Mouse (Mus musculus): ENCODE measurements around the gene Armcx3. TPM values are rescaled to one million over a fixed set of nuclear protein-coding genes. Genes with fewer than 3 reads are reported as not detected.
"Not testable (repeated sequence)": the region's sequence is repeated elsewhere in the genome, so short reads cannot be mapped to it uniquely, and the experiment has no call there.

Armcx3 gene
- polyA plus RNA-seq, 1 experiment from 2014 or later: 92.8 TPM

DNA sequence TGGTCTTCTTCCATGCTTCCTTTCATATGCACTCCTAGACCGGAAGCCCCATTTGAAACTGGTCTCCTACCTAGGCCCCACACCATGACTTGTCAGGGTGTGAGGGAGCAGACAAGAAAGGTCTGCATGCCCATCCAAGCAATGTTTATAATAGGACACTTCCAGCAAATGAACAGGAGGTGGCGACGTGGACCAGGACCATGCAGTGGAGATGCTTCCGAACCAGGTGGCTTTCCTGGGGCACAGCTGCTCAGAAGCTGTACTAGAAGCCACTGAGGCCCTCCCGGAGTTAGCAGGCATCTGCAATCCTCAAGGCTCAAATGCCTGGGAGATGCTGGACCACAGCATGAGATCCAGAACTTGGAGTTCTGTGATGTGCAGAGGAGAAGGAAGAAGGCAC, 9.9 kb upstream of the Armcx3 start:
- peak; percentile 49; the same call in 1 of the 2 replicates for ATAC-seq (ENCODE audit: insufficient read depth, low FRiP score)
- WGBS: 34% methylated on average over 5 of the region's 5 CpGs
- H3K4me3 ChIP-seq (replicated peaks; ENCODE audit: low read length): no peak overlapping the region
- no peak overlapping the region for H3K27ac ChIP-seq (ENCODE audit: low read length)
- no peak overlapping the region for H3K9ac ChIP-seq (ENCODE audit: low read length)
- H3K9me3 ChIP-seq (replicated peaks; ENCODE audit: control insufficient read depth, low read length): no peaks in the 10 kb centered on the region
- no peaks in the 10 kb centered on the region for H3K36me3 ChIP-seq (ENCODE audit: control insufficient read depth, insufficient read depth, low read length)
- peaks cover 4% of the 10 kb centered on the region; the same call in 1 of the 2 replicates for H3K4me1 ChIP-seq (ENCODE audit: control insufficient read depth, insufficient read depth, low read length)
- peaks cover 4% of the 10 kb centered on the region; the same call in 1 of the 2 replicates for H3K27me3 ChIP-seq (ENCODE audit: control insufficient read depth, insufficient read depth, low read length)
- no peak overlapping the region for H3K4me2 ChIP-seq (ENCODE audit: low read depth, low read length)

GRCm38 (mm10) chrX:134750764-134751592, 5.4 kb upstream of the Armcx3 start, which contains the start of gene Armcx6:
Armcx6 (minus strand) TSS chrX:134751417.
- Histone ChIP-seq H3K4me3 (replicated peaks; ENCODE audit: low read length) (peak within 1 kb of the TSS; percentile 60), H3K9ac (ENCODE audit: low read length) (peak within 1 kb of the TSS; percentile 70), H3K4me1 (ENCODE audit: control insufficient read depth, insufficient read depth, low read length) (peaks cover 4% of the 10 kb centered on the region; the same call in 1 of the 2 replicates), H3K27ac (ENCODE audit: low read length) (peak within 1 kb of the TSS; percentile 75), H3K27me3 (ENCODE audit: control insufficient read depth, insufficient read depth, low read length) (no peaks in the 10 kb centered on the region; the same call in 1 of the 2 replicates), H3K36me3 (ENCODE audit: control insufficient read depth, insufficient read depth, low read length) (no peaks in the 10 kb centered on the region), H3K9me3 (replicated peaks; ENCODE audit: control insufficient read depth, low read length) (no peaks in the 10 kb centered on the region), H3K4me2 (ENCODE audit: low read depth, low read length) (peak within 1 kb of the TSS; percentile 66)
- 17% methylated on average over 36 of the region's 36 CpGs for WGBS
- ATAC-seq (ENCODE audit: insufficient read depth, low FRiP score): peak; percentile 90

DNA sequence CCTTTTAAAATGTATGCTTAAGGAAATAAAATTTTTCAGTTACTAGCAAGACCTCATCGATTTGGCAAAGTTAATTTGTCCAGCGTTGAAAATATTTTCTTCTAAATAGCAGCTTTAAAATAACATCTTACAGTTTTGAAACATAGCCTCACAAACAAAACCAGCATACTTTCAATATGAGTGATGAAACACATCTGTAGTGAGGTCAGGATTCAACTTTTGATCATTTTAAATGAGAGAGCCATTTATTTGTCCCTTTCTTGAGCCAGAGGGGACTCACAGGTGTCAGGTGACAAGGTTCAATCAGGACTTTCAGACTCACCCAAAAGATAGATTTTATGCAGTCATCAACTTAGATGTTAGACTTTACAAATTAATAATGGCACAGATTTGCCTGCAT, 4.5 kb upstream of the Armcx3 start:
- ATAC-seq (ENCODE audit: insufficient read depth, low FRiP score): no peak
- H3K36me3 ChIP-seq (ENCODE audit: control insufficient read depth, insufficient read depth, low read length): no peaks in the 10 kb centered on the region
- peaks cover 4% of the 10 kb centered on the region; the same call in 1 of the 2 replicates for H3K4me1 ChIP-seq (ENCODE audit: control insufficient read depth, insufficient read depth, low read length)
- H3K27me3 ChIP-seq (ENCODE audit: control insufficient read depth, insufficient read depth, low read length): no peaks in the 10 kb centered on the region; the same call in 1 of the 2 replicates
- no peak overlapping the region for H3K4me2 ChIP-seq (ENCODE audit: low read depth, low read length)
- 44% methylated on average over 2 of the region's 2 CpGs for WGBS
- no peak overlapping the region for H3K27ac ChIP-seq (ENCODE audit: low read length)
- H3K9me3 ChIP-seq (replicated peaks; ENCODE audit: control insufficient read depth, low read length): no peaks in the 10 kb centered on the region
- no peak overlapping the region for H3K4me3 ChIP-seq (replicated peaks; ENCODE audit: low read length)
- H3K9ac ChIP-seq (ENCODE audit: low read length): no peak overlapping the region

- H3K4me1 ChIP-seq (ENCODE audit: control insufficient read depth, insufficient read depth, low read length): peaks cover 4% of the 10 kb centered on the region; the same call in 1 of the 2 replicates
- H3K9me3 ChIP-seq (replicated peaks; ENCODE audit: control insufficient read depth, low read length): no peaks in the 10 kb centered on the region
- H3K27ac ChIP-seq (ENCODE audit: low read length): no peak overlapping the region; the same call in 1 of the 2 replicates
- ATAC-seq (ENCODE audit: insufficient read depth, low FRiP score): no peak
- WGBS: 21% methylated on average over 4 of the region's 4 CpGs
- no peaks in the 10 kb centered on the region for H3K36me3 ChIP-seq (ENCODE audit: control insufficient read depth, insufficient read depth, low read length)
- no peaks in the 10 kb centered on the region; the same call in 1 of the 2 replicates for H3K27me3 ChIP-seq (ENCODE audit: control insufficient read depth, insufficient read depth, low read length)
- no peak overlapping the region for H3K4me3 ChIP-seq (replicated peaks; ENCODE audit: low read length)
- no peak overlapping the region for H3K9ac ChIP-seq (ENCODE audit: low read length)
- H3K4me2 ChIP-seq (ENCODE audit: low read depth, low read length): no peak overlapping the region
Observed at GRCm38 (mm10) chrX:134752584-134752983, 3.8 kb upstream of the Armcx3 start.

DNA sequence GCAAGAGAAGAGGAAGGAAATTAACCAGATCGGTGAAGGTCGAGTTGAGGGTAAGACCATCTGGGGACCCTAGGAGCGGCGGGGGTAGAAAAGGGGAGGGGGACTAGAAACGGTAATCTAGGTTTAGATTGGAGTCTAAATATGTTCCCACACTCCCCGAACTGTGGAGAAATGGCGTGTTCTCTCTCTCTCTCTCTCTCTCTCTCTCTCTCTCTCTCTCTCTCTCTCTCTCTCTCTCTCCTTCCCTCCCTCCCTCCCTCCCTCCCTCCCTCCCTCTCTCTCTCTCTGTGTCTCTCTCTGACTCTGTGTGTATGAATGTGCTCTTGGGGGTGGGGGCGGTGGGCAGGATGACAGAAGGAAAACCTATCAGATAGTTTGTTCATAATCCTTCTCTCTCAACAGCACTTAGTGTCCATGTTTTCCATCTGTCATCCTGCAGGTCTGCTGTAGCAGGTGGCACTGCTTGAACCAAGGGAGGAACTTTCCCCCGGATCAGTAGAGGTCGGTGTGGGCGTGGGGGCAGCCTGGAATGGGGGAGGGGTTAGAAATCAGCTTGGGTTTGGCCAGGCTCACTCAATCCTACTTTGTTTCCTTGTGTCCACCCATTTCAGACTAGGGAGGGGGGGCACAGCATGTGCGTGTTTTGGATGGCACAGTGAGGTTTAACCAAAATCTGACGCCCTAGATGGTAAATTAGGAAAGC, 1.0 kb downstream of the Armcx3 start:
- Histone ChIP-seq H3K27me3 (ENCODE audit: control insufficient read depth, insufficient read depth, low read length) (no peaks in the 10 kb centered on the region), H3K27ac (ENCODE audit: low read length) (peak overlapping the region; percentile 72), H3K9ac (ENCODE audit: low read length) (peak overlapping the region; percentile 72), H3K36me3 (ENCODE audit: control insufficient read depth, insufficient read depth, low read length) (no peaks in the 10 kb centered on the region), H3K4me3 (replicated peaks; ENCODE audit: low read length) (peak overlapping the region; percentile 57), H3K9me3 (replicated peaks; ENCODE audit: control insufficient read depth, low read length) (no peaks in the 10 kb centered on the region), H3K4me1 (ENCODE audit: control insufficient read depth, insufficient read depth, low read length) (no peaks in the 10 kb centered on the region), H3K4me2 (ENCODE audit: low read depth, low read length) (peak overlapping the region; percentile 51)
- WGBS: 20% methylated on average over 13 of the region's 13 CpGs
- ATAC-seq (ENCODE audit: insufficient read depth, low FRiP score): 0 out of 2 replicates have a peak, but pooled peaks have one; percentile 30

DNA sequence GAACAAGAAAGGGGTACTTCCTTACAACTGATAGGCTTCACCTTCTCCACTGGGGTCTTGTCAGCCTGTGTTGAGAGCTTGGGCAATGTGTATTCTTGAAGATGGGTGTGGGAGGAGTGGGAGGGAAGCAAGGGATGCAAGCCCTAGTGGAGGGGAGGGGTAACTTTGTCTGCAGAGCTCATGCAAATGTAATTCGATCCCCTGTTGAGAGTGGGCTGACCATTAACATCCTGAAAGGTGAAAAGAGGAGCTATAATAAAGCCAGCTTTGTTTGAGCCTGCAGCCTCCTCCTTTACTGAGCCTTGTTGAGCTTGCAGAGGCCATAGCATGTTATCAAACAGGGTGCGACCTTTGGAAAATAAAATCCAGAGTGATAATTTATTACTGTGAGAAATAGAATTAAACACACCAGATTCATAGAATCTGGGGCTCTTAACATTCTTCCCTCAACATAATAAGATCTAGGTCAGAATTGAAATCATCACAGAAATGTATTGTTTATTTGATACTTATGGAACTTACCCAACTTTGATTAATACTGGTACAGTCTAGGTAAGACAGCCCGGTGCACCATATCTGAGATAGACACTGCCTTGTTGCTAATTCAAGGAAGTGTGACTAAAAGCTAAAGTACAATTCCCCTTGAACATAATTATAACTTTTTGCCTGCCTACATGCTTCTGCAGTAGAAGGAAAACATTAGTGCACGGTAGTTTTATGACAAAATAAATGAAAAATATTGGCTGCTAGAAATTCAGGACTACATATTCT, 7.2 kb downstream of the Armcx3 start:
- H3K9me3 ChIP-seq (replicated peaks; ENCODE audit: control insufficient read depth, low read length); H3K27ac ChIP-seq (ENCODE audit: low read length); H3K36me3 ChIP-seq (ENCODE audit: control insufficient read depth, insufficient read depth, low read length); ATAC-seq (ENCODE audit: insufficient read depth, low FRiP score); H3K4me2 ChIP-seq (ENCODE audit: low read depth, low read length); H3K27me3 ChIP-seq (ENCODE audit: control insufficient read depth, insufficient read depth, low read length); H3K4me3 ChIP-seq (replicated peaks; ENCODE audit: low read length); H3K4me1 ChIP-seq (ENCODE audit: control insufficient read depth, insufficient read depth, low read length); H3K9ac ChIP-seq (ENCODE audit: low read length): not testable (repeated sequence)
- 41% methylated on average over 4 of the region's 4 CpGs for WGBS

DNA sequence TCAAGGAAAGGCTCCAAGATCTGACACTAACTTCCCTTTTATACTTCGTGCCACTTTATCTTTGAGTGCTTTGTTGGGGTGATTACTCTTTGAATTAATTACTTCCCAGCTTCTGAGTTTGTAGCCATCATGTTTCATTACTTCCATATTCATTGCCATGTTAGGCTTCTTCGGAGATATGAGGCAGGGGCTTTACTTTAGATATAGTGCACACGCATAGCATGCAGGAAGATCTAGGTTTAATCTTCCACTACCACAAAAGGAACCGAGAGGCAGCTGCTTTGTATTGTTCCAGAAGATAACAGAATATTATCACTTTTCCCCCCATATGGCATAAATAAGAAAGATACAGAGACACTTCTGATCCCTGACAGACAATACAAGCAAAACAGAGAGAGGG, 31.3 kb downstream of the Armcx3 start:
- Histone ChIP-seq H3K9me3 (replicated peaks; ENCODE audit: control insufficient read depth, low read length) (no peaks in the 10 kb centered on the region), H3K4me2 (ENCODE audit: low read depth, low read length) (no peak overlapping the region), H3K27me3 (ENCODE audit: control insufficient read depth, insufficient read depth, low read length) (no peaks in the 10 kb centered on the region), H3K27ac (ENCODE audit: low read length) (no peak overlapping the region), H3K36me3 (ENCODE audit: control insufficient read depth, insufficient read depth, low read length) (no peaks in the 10 kb centered on the region), H3K4me1 (ENCODE audit: control insufficient read depth, insufficient read depth, low read length) (no peaks in the 10 kb centered on the region), H3K4me3 (replicated peaks; ENCODE audit: low read length) (no peak overlapping the region), H3K9ac (ENCODE audit: low read length) (no peak overlapping the region)
- ATAC-seq (ENCODE audit: insufficient read depth, low FRiP score): no peak
- 65% methylated on average over 4 of the region's 4 CpGs for WGBS

DNA sequence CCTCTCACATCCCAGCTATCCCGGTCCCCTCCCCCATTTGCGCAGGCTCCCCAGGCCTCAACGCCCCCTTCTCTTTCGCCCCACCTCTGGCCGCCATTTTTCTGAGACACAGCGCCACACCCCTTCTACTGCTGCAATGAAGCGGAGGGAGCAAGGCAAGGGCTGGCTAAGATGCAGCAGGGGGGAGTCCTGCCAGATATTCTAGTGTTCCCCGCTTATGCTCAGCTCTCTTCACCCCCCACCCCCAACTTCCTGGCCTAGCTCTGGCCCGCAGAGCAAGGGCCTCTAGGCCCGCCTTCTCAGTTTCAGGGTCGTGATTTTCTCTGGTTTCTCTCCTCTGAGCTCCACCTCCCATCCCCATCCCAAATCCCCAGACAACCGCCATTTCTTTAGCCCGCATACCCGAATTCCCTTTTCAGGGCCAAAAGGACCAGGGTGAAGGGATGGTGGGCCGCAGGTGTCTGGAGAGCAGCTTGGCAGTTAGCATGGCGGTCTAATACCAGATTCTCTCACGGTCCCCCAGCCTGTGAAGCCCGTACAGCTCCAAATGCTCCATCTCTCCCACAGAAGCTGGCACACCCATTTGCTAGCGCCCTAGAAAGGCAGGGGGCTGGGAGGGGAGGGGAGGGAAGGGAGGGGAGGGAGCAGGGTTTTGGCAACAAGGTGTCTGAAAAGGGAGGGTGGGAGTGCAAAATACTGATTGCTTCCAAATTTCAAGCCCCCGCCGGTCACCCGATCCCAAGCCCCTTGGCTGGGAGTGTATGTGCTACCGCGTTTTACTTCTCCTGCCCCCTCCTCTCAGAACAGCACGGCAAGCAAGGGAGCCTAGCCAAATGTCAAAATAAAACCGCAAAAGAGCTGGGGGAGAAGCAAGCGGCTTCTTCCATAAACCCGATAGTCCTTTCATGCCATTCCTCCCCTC, 51.7 kb downstream of the Armcx3 start:
- H3K9me3 ChIP-seq (replicated peaks; ENCODE audit: control insufficient read depth, low read length): no peaks in the 10 kb centered on the region
- peak overlapping the region; percentile 47 for H3K4me2 ChIP-seq (ENCODE audit: low read depth, low read length)
- no peaks in the 10 kb centered on the region for H3K4me1 ChIP-seq (ENCODE audit: control insufficient read depth, insufficient read depth, low read length)
- peak overlapping the region; percentile 73 for H3K27ac ChIP-seq (ENCODE audit: low read length)
- peak overlapping the region; percentile 59 for H3K4me3 ChIP-seq (replicated peaks; ENCODE audit: low read length)
- peaks cover 4% of the 10 kb centered on the region; the same call in 1 of the 2 replicates for H3K36me3 ChIP-seq (ENCODE audit: control insufficient read depth, insufficient read depth, low read length)
- H3K9ac ChIP-seq (ENCODE audit: low read length): peak overlapping the region; percentile 75
- peak; percentile 74 for ATAC-seq (ENCODE audit: insufficient read depth, low FRiP score)
- H3K27me3 ChIP-seq (ENCODE audit: control insufficient read depth, insufficient read depth, low read length): no peaks in the 10 kb centered on the region; the same call in 1 of the 2 replicates
- 17% methylated on average over 28 of the region's 28 CpGs for WGBS

All from stomach, embryonic 16.5 days (tissue).